Mouse (Mus musculus) C2C12 (cell line): ENCODE results near the gene Fam222a. TPM values are rescaled to one million over a fixed set of nuclear protein-coding genes. Genes with fewer than 3 reads are reported as not detected.

ENCODE experiments used
- H3K27me3 ChIP-seq: one replicate; pipeline ENCODE4 v1.6.1; 2011; ENCODE audit not compliant: control insufficient read depth, insufficient read depth, insufficient read length
- H3K36me3 ChIP-seq: one replicate; pipeline ENCODE4 v1.6.1; 2011; ENCODE audit not compliant: control insufficient read depth, insufficient read depth
- H3K4me3 ChIP-seq: one replicate; pipeline ENCODE4 v1.5.1; 2011; ENCODE audit warnings: mild to moderate bottlenecking, control low read depth; ENCODE audit not compliant: poor library complexity, insufficient read depth, severe bottlenecking
- H3K79me2 ChIP-seq: one replicate; pipeline ENCODE4 v1.6.1; 2011; ENCODE audit not compliant: control insufficient read depth, insufficient read depth
- H3K79me3 ChIP-seq: one replicate; pipeline ENCODE4 v1.6.1; 2011; ENCODE audit warnings: low read depth, control low read depth
- H3ac ChIP-seq: one replicate; pipeline ENCODE3; 2011; ENCODE audit warnings: low read depth; ENCODE audit not compliant: control insufficient read depth, insufficient read length
- CEBPB ChIP-seq: IDR thresholded peaks from one replicate; pipeline ENCODE4 v1.6.1; 2011; ENCODE audit warnings: low read depth, mild to moderate bottlenecking, control low read depth, moderate library complexity
- CTCF ChIP-seq: IDR thresholded peaks from one replicate; pipeline ENCODE4 v1.5.1; 2011; ENCODE audit not compliant: control insufficient read depth, insufficient read depth, insufficient read length
- FOSL1 ChIP-seq: IDR thresholded peaks from one replicate; pipeline ENCODE4 v1.8.0; 2011; ENCODE audit warnings: mild to moderate bottlenecking, low read length; ENCODE audit not compliant: poor library complexity, insufficient read depth, severe bottlenecking
- MAX ChIP-seq: IDR thresholded peaks from one replicate; pipeline ENCODE4 v1.6.1; 2011; ENCODE audit warnings: mild to moderate bottlenecking, control low read depth
- MYOD1 ChIP-seq: IDR thresholded peaks from one replicate; pipeline ENCODE4 v1.6.1; 2011; ENCODE audit warnings: low read depth; ENCODE audit not compliant: control insufficient read depth, insufficient read length
- MYOG ChIP-seq: IDR thresholded peaks from one replicate; pipeline ENCODE4 v1.6.1; 2011; ENCODE audit not compliant: control insufficient read depth, insufficient read length; ENCODE audit errors: extremely low read depth
- USF1 ChIP-seq: IDR thresholded peaks from one replicate; pipeline ENCODE4 v1.6.1; 2011; ENCODE audit warnings: low read depth, mild to moderate bottlenecking, control low read depth, moderate library complexity
- polyA plus RNA-seq: library from polyadenylated mRNA; unstranded; fragments of >200 nt; fragmentation: generic; extraction: Trizol; gene quantifications from one replicate; pipeline ENCODE4 v1.2.1, GENCODE M21; 2012; ENCODE audit warnings: missing spikeins

Fam222a gene
- polyA plus RNA-seq, 1 experiment: 0.06 TPM

DNA sequence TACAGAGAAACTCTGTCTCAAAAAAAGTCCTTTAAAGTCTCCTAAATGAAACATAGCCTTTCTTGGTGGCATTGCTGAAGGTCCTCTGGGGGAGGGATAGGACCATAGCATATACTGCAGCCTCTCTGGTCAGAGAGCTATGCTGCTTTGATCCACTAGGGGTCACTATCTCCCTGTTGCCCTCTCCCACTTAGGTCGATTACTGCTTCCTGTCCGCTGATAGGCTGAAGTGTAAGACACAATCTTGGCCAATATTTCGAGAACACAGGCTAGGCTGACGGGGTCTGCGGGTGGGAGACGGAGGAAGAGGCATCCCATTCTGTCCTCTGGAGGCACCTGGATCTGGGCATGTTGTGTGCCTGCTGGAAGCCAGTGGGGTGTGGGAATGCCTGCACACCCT is 52.5 kb downstream of the Fam222a start:
- H3K4me3 ChIP-seq: no peak overlapping the region
- peaks cover 29% of the 10 kb centered on the region for H3K27me3 ChIP-seq
- TF ChIP-seq CEBPB (no peak), FOSL1 (no peak), MYOD1 (no peak), CTCF (peak; percentile 34)
- no peaks in the 10 kb centered on the region for H3K79me2 ChIP-seq
- no peaks in the 10 kb centered on the region for H3K36me3 ChIP-seq
- H3ac ChIP-seq: no peak overlapping the region
- no peaks in the 10 kb centered on the region for H3K79me3 ChIP-seq

DNA sequence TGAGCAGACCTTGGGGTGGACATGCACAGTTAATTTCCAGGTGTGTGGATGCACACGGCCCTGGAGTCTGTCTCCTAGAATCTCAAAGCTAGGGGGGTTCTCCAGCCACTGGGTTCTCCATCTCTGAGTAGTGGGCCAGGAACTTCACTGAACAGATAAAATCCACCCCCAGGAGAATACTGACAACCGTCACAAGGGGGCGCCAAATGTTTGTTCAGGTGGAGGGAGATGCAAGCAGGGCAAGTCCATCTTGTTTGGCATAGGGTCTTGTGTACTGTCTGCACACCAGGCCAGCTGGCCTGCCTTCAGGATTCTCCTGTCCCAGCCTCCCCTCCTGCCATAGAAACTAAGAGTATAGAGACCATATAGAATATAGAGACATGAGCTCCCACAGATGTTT is 57.8 kb downstream of the Fam222a start:
- no peaks in the 10 kb centered on the region for H3K36me3 ChIP-seq
- H3K4me3 ChIP-seq: no peak overlapping the region
- no peak overlapping the region for H3ac ChIP-seq
- peaks cover 36% of the 10 kb centered on the region for H3K27me3 ChIP-seq
- H3K79me3 ChIP-seq: no peaks in the 10 kb centered on the region
- TF ChIP-seq MYOG (no peak), CTCF (peak; percentile 53)
- no peaks in the 10 kb centered on the region for H3K79me2 ChIP-seq

DNA sequence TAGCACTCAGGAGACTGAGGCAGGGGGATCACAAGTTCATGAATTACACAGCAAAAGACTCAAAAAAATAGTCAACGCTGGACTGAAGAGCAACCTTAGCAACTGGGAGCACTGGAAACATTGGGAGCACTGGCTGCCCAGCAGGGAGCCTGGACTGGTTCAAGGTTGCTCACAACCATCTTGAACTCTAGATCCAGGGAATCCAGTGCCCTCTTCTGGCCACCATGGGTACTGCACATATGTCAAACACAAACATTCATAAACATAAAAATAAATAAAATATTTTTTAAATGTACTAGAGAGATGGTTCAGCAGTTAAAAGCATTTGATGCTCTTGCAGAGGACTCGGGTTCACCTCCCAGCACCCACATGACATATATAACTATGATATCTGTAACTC is 63.5 kb downstream of the Fam222a start:
- Histone ChIP-seq H3K79me3 (no peaks in the 10 kb centered on the region), H3K4me3 (no peak overlapping the region), H3K27me3 (peaks cover 14% of the 10 kb centered on the region), H3K36me3 (no peaks in the 10 kb centered on the region), H3ac (no peak overlapping the region), H3K79me2 (no peaks in the 10 kb centered on the region)
- no peak for TF ChIP-seq FOSL1
- TF ChIP-seq CTCF: no peak
- no peak for TF ChIP-seq MAX
- TF ChIP-seq MYOG: no peak
- TF ChIP-seq CEBPB: no peak
- TF ChIP-seq USF1: no peak
- TF ChIP-seq MYOD1: no peak

DNA sequence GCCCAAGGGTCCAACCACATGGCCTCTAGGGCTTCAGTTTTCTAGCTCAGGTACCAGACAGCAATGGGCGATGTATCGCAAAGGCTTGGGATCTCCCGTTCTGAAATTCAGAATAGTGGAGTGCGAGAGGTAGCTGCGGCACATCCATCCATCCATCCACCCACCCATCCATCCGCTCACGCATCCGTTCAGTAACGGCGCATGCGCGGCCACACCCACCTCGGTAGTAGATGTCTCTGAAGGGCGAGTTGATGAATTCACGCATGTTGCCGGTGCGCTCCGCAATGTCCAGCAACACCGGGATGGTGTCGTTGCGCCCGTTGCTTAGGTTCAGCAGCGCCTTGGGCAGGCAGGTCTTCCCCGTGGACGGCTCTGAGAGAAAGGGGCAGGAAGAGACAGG is 68.3 kb downstream of the Fam222a start:
- H3ac ChIP-seq: no peak overlapping the region
- peaks cover 21% of the 10 kb centered on the region for H3K27me3 ChIP-seq
- no peaks in the 10 kb centered on the region for H3K79me2 ChIP-seq
- TF ChIP-seq CTCF (no peak), MAX (no peak), FOSL1 (no peak), USF1 (no peak), MYOD1 (no peak), MYOG (no peak), CEBPB (no peak)
- H3K36me3 ChIP-seq: no peaks in the 10 kb centered on the region
- H3K4me3 ChIP-seq: no peak overlapping the region
- H3K79me3 ChIP-seq: no peaks in the 10 kb centered on the region

DNA sequence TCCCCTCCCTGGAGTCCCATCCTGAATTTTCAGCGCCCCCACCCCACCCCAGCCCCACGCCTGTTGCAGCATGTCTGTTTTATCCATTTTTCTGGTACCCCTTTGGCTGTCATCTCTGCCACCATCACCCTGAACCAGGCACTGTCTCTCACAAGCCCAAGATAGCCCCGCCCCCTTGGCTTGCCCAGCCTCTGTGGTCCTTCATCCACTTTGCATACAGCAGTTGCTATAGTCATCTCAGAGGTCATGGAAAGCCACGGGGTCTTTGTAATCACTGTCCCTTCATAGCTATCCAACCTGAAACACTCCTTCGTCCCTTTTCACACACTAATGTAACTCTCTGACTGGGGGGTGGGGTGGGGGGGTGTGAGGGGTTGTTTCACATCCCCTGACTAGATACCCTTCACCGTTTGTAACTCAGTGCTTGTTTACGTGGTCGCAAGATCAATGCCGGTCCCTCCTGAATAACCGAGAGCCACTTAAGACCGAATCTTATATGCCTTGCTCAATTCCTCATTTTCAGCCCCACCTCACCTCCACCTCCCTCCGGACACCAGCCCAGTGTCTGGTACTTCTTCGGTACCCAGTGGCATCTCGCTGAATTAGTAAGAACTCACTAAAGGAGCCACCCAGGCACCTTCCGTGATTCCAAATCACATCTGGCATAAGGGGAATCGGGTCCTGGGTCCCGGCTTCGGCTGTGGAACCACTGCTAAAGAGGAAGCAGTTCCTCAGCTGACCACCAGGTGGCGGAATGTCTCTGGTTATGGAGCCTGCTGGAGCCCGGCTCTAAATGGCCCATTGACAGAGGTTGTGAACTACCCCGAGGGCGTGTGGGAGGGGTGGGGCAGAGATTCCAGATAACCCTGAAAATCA is 71.2 kb downstream of the Fam222a start:
- Histone ChIP-seq H3K79me2 (no peaks in the 10 kb centered on the region), H3K79me3 (no peaks in the 10 kb centered on the region), H3K36me3 (no peaks in the 10 kb centered on the region), H3K27me3 (peaks cover 21% of the 10 kb centered on the region), H3K4me3 (no peak overlapping the region), H3ac (no peak overlapping the region)
- TF ChIP-seq CEBPB (no peak), MYOD1 (no peak), FOSL1 (no peak), CTCF (peak; percentile 83), USF1 (no peak)

DNA sequence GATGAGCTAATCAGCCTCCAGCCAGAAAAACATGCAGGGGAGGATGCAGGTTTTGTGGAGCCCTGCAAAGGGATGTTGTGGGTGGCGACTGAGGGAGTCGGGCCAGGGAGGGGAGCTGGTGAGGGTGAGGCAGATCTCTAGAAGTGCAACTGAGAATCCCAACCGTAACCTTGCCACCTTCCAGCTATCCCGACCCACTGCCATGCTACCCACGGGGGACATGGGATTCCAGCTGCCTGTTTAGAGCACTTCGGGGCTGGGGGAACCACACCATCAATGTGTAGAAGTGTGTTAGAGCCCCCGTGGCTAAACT is 71.8 kb downstream of the Fam222a start:
- Histone ChIP-seq H3K79me3 (no peaks in the 10 kb centered on the region), H3ac (no peak overlapping the region), H3K27me3 (peaks cover 21% of the 10 kb centered on the region), H3K4me3 (no peak overlapping the region), H3K79me2 (no peaks in the 10 kb centered on the region), H3K36me3 (no peaks in the 10 kb centered on the region)
- TF ChIP-seq FOSL1: no peak
- no peak for TF ChIP-seq MYOD1
- no peak for TF ChIP-seq CEBPB
- no peak for TF ChIP-seq MYOG
- no peak for TF ChIP-seq MAX
- no peak for TF ChIP-seq CTCF
- no peak for TF ChIP-seq USF1
